Mouse (Mus musculus): ENCODE measurements around the gene Nbeal1. TPM values are rescaled to one million over a fixed set of nuclear protein-coding genes. Genes with fewer than 3 reads are reported as not detected.

The Nbeal1 gene
- total and polyA plus RNA-seq, 2 experiments from 2014 or later = 6.5 to 19.8 TPM

DNA sequence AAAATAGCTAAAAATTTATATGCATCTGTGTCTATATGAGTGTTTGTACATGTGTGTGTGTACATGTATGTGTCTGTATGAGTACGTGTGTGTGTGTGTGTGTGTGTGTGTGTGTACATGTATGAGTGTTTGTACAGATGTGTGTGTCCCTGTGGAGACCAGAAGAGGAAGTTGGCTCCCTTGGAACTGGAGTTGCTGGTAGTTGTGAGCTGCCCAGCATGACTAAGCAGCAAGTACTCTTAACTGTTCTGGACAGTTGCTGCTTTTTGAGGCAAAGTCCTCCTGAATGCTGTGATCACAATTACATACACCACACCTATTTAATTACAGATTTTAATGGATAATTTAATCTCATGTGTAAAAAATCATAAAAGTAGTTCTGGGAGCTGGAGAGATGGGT lies 196.2 kb downstream of the Nbeal1 start:
- no peaks in the 10 kb centered on the region for H3K4me1 ChIP-seq (ENCODE audit: control insufficient read depth, insufficient read depth)
- TF ChIP-seq CTCF (IDR thresholded peaks at IDR 0.05; ENCODE audit: low read depth) (no peak), EP300 (IDR thresholded peaks at IDR 0.05; ENCODE audit: low read depth) (no peak)
- WGBS = 96% methylated on average over 1 of the region's 1 CpGs
- H3K27me3 ChIP-seq (ENCODE audit: control insufficient read depth, insufficient read depth, low read length) = no peaks in the 10 kb centered on the region
- no peak overlapping the region for H3K9ac ChIP-seq (replicated peaks; ENCODE audit: low read depth, low read length)
- peaks cover 39% of the 10 kb centered on the region for H3K36me3 ChIP-seq (replicated peaks; ENCODE audit: control insufficient read depth, insufficient read depth, low read length)
- ATAC-seq (ENCODE audit: insufficient read depth, low read depth) (no peak), DNase-seq (ENCODE audit: low spot score) (no peak)
- no peaks in the 10 kb centered on the region for H3K9me3 ChIP-seq (replicated peaks; ENCODE audit: control insufficient read depth, low read length)
- H3K4me2 ChIP-seq (ENCODE audit: low read depth, low read length) = no peak overlapping the region
- no peak overlapping the region for H3K27ac ChIP-seq (ENCODE audit: low read depth)
- no peak overlapping the region for H3K4me3 ChIP-seq (ENCODE audit: low read depth, low read length)

DNA sequence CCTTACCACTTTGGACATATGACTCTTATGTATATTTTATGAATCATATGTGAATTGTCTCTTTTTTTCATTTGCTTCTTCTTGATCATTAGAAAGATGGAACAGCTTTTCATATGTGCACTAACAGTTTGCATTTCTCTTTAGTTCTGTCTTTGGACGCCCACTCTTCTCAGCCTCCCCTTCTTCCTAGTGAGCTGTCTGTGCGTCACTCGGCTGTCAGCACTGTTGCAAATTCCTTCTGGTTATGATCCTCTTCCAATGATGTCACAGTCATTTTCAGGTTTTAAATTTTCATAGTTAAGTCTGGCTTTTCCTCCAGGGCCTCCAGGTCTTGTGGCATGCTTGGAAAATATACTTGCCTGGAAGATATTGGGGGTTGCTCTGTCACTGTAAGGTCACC lies 201.5 kb downstream of the Nbeal1 start:
- no peak for ATAC-seq (ENCODE audit: insufficient read depth, low read depth)
- peaks cover 38% of the 10 kb centered on the region for H3K36me3 ChIP-seq (replicated peaks; ENCODE audit: control insufficient read depth, insufficient read depth, low read length)
- 83% methylated on average over 3 of the region's 3 CpGs for WGBS

More for the DNA sequence above, 201.5 kb downstream of the Nbeal1 start:
- no peaks in the 10 kb centered on the region for H3K27me3 ChIP-seq (ENCODE audit: control insufficient read depth, insufficient read depth, low read length)
- no peaks in the 10 kb centered on the region for H3K4me1 ChIP-seq (ENCODE audit: control insufficient read depth, insufficient read depth)
- TF ChIP-seq CTCF (IDR thresholded peaks at IDR 0.05; ENCODE audit: low read depth) = no peak
- TF ChIP-seq EP300 (IDR thresholded peaks at IDR 0.05; ENCODE audit: low read depth) = no peak
- no peak overlapping the region for H3K9ac ChIP-seq (replicated peaks; ENCODE audit: low read depth, low read length)
- no peak for DNase-seq (ENCODE audit: low spot score)
- H3K4me3 ChIP-seq (ENCODE audit: low read depth, low read length) = no peak overlapping the region
- no peaks in the 10 kb centered on the region for H3K9me3 ChIP-seq (replicated peaks; ENCODE audit: control insufficient read depth, low read length)
- no peak overlapping the region for H3K4me2 ChIP-seq (ENCODE audit: low read depth, low read length)
- H3K27ac ChIP-seq (ENCODE audit: low read depth) = no peak overlapping the region

Other genes starting within 250 kb of the Nbeal1 start
- gene Ica1l, start 137.4 kb upstream of the Nbeal1 start, total RNA-seq (2014; rRNA removed; ENCODE audit: low replicate concordance) = not detected in 2 replicates
- 0.19 and 0.20 TPM in 2 replicates for gene Ica1l, start 137.4 kb upstream of the Nbeal1 start, polyA plus RNA-seq (2015; fragmentation: Nextera tagmentation; extraction: Ambion mirVana)
- 3.1 and 4.3 TPM in 2 replicates for gene Carf, start 82.4 kb upstream of the Nbeal1 start, total RNA-seq (2014; rRNA removed; ENCODE audit: low replicate concordance)
- 3.5 and 3.7 TPM in 2 replicates for gene Carf, start 82.4 kb upstream of the Nbeal1 start, polyA plus RNA-seq (2015; fragmentation: Nextera tagmentation; extraction: Ambion mirVana)
- gene Wdr12, start 82.0 kb upstream of the Nbeal1 start, total RNA-seq (2014; rRNA removed; ENCODE audit: low replicate concordance) = 10.8 and 24.2 TPM in 2 replicates
- gene Wdr12, start 82.0 kb upstream of the Nbeal1 start, polyA plus RNA-seq (2015; fragmentation: Nextera tagmentation; extraction: Ambion mirVana) = 19.5 and 20.5 TPM in 2 replicates
- gene Cyp20a1, start 162.7 kb downstream of the Nbeal1 start, total RNA-seq (2014; rRNA removed; ENCODE audit: low replicate concordance) = 23.8 and 33.0 TPM in 2 replicates
- gene Cyp20a1, start 162.7 kb downstream of the Nbeal1 start, polyA plus RNA-seq (2015; fragmentation: Nextera tagmentation; extraction: Ambion mirVana) = 14.7 TPM in 2 replicates
- 35.4 and 39.3 TPM in 2 replicates for gene Abi2, start 229.0 kb downstream of the Nbeal1 start, total RNA-seq (2014; rRNA removed; ENCODE audit: low replicate concordance)
- 11.9 and 12.8 TPM in 2 replicates for gene Abi2, start 229.0 kb downstream of the Nbeal1 start, polyA plus RNA-seq (2015; fragmentation: Nextera tagmentation; extraction: Ambion mirVana)

Data from heart, postnatal 0 days (tissue).